Mouse (Mus musculus) frontal cortex, adult (tissue): ENCODE results near the gene Olfr93.
"Not testable (repeated sequence)": the region's sequence is repeated elsewhere in the genome, so short reads cannot be mapped to it uniquely, and the experiment has no call there.

Source experiments
- ATAC-seq: cut with Nextera tagmentation; 2 replicates; pipeline ENCODE4 v1.9.2; 2017; ENCODE audit warnings: mild to moderate bottlenecking, moderate library complexity, mixed read lengths; ENCODE audit not compliant: low TSS enrichment

Gene Olfr93

DNA sequence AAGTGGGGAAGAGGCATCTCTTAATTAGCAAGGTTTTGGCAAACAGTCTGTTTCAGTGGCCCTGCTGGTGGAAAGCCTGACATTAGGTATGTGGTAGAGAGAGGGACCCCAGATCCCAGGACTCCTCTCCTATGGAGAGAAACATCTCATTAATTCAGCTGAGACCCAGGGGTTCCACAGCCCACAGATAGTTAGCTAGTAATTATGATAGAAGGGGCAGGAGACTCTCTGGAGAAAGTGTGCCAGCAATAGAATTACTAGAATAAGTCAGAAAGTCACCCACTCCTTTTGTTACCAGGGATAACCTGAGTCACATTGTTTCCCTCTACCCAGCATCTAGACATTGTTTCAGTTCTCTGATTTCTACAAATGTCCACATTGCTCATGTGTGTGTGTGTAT is at the start of gene Olfr93:
Gene Olfr93, minus strand, starts transcription at position 101 of the 400 bp plus-strand sequence.
- ATAC-seq = no peak

DNA sequence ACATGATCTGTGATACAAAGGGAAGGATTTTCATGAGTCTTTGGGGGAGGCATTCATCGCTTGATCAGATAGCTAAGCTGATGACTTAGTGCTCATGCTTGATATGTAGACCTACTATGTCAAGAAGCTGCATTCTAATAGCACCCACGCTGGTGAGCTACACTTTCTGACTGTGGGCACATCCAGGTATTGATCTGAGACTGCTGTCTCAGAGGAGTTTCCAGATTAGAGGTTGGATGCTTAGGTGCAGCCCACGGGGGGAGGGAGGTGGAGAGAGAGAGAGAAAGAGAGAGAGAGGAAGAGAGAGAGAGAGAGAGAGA is 42.6 kb upstream of the Olfr93 start:
- peak; percentile 47 for ATAC-seq

DNA sequence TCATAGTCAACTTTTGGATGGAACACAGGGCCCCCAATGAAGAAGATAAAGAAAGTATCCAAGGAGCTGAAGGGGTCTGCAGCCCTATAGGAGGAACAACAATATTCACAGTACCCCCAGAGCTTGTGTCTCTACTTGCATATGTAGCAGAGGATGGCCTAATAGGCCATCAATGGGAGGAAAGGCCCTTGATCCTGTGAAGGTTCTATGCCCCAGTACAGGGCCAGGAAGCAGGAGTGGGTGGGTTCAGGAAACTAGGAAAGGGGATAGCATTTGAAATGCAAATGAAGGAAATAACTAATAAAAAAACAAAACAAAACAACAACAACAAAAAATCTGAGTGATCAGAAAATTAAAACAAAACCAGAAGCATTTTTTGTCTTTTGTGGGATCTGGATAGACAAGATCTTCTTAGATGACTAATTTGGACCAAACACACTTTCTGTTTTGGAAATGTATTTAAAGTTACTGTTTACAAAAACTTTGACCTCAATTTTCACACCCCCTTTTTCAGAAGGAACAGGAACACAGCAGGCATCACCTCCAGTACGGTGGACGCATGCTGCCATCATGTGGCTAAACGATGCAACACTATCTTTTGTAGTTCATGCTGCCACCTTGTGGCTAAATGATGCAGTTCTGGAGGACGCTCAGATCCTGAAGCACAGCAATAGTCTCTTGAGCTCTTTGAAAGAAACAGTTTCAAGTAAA is 42.1 kb upstream of the Olfr93 start:
- peak; percentile 96 for ATAC-seq

DNA sequence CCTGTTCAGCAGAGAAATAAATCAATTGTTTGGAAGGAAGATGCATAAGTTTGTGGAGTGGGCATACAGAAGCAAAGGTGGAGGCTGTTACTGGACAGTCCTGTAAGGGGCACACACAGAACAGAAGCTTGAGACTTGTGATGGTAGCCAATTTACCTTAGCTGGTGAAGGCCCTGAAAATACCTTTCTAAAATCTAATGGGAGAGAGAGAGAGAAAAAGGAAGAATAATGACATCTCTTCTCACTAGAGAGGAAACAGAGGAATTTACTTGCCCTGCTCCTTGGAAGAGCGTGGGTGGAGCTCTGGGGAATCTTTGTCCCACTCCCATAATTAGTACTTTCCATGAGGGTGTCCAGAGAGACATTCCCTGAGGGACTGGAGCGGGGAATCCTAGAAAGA is 39.6 kb upstream of the Olfr93 start, which contains the start of gene Olfr94:
Gene Olfr94, minus strand, starts transcription at position 101 of the 400 bp plus-strand sequence.
- ATAC-seq = no peak

DNA sequence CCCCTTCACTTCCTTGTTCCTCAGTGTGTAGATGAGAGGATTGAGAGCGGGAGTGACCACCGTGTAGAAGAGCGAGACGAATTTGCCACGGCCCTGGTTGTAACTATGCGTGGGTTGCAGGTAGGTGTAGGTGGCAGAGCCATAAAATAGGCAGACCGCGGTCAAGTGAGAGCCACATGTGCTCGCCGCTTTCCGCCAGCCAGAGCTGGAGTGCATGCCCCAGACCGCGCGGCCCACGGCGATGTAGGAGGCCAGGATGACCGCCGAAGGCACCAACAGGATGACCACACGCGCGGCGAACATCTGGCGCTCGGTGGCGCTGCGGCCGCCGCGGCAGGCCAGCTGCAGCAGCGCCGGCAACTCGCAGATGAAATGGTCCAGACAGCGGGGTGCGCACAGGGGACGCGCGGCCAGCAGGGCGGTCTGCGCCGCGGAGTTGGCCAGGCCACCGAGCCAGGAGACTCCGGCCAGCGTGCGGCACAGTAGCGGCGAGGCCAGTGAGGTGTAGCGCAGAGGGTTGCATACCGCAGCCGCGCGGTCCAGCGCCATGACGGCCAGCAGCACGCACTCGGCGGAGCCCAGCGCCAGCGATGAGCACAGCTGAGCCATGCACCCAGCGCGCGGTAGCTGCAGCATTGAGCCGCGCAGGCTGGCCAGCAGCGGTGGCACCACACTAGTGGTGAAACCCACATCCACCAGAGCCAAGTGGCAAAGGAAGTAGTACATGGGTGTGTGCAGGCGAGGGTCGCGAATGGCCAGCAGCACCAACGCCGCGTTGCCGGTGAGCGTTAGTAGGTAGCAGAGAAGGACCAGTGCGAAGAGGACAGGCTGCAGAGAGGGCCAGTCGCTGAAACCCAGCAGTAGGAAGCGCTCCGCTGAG is 35.8 kb upstream of the Olfr93 start:
- ATAC-seq = peak; percentile 90

DNA sequence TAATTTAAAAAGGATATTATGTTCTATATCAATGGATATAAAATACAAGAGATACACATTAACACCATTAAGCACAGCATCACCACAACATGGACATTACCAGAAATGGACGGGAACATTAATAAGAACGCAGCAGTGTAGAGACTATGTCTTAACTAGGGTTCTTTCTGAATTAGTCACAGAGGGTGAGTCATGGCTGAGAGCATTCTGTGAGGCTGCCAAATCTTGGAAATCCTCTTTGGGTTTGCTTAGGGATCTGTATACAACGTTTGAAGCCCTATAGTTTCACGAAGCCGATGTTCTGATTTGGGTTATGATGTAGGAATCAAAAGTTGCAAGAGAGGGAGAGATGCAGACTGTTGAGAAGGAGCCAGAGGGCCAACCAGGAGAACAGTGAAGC is 33.5 kb upstream of the Olfr93 start:
- ATAC-seq = peak; percentile 87

DNA sequence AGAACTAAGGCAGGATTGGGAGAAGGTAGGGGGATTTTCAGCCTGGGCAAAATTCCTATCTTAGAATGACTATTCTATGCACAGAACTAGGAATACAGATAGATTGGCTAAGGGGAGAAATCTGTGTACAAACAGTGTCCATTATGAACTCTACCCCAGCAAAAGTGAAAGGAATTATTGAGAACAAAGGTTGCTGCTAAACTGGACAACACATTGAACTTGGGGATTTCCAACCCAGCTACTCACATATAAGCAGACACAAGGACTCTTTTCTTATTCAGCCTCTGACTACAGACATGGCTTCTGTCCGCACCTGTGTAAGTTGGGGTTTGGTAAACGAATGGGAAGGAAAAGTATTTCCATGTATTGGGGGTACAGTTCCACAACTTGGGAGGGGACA is 32.4 kb upstream of the Olfr93 start, which contains the start of gene Ubd:
Gene Ubd, plus strand, starts transcription at position 237 of the 400 bp plus-strand sequence.
- no peak for ATAC-seq

DNA sequence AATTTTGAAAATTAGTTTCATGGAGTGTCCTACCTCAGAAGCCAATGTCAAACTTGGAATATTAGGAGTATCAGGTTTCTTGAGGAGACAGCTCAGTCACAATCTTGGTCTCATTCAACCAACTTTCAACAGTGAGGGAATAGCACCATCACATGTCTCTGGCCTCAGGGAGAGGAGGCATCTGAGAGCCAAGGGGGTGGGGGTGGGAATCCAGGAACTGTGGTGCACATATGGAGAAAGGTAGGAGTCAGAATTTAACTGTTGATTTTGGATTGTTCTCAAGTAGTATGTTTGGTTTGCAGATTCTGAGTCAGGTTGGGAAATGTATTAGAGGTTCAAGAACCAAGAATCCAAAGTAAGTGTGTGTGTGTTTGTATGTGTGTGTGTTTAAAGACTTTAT is 31.7 kb upstream of the Olfr93 start:
- no peak for ATAC-seq

DNA sequence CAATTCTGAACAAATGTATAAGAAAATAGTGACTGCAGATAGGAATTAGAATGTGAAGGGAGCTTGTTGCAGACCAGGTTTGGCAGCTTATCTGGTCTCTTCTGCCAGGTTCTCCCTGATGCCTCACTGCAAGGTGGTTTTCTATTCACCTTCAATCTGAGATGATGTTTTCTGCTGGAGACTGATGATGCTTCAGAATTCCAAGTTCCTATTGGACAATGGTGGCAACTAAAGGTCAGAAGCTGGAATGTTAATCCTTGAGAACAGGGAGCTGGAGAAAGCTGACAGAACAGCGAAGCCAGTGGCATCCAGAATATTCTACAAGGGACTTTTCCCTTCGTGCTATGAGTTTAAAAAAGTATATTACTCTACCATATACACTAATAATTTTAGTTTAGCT is 29.4 kb upstream of the Olfr93 start:
- no peak for ATAC-seq

DNA sequence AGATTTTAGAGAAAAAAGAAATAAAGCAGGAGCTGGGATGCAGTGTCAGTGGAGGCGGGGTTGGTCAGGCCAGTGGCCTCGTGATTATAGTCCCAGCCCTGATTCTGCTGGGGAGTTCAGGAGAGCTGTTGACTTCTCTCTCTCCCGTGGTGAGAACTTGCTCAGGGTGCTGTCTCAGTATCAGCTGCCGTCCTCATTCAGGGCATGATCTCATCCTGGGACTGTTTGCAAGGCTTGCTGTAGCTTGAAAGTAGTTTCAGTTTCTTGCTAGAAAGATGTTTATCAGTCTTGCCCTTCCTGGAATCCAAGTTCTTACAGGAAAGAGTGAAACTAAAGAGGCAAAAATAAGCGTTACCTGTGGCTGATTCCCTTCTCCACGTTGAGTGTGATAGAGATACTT is 24.2 kb upstream of the Olfr93 start:
- ATAC-seq = no peak

DNA sequence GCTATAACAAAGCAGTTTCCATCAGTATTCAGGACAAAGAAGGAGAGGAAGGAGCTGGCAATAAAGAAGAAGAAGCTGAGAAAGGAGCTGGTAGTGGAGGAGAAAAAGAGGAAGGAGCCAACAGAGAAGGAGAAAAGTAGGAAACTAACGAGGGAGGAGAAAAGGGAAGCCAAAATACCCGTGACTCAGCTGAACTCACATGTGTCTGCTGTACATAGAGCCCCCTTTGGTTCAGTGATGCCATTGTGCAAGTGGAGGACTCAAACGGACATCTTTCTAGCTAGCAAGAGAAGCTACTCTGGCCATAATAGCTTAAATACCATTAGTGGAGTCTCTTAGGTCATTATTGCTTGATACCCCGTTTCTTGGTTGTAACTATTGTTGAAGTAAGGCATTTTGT is 29.9 kb downstream of the Olfr93 start:
- not testable (repeated sequence) for ATAC-seq

DNA sequence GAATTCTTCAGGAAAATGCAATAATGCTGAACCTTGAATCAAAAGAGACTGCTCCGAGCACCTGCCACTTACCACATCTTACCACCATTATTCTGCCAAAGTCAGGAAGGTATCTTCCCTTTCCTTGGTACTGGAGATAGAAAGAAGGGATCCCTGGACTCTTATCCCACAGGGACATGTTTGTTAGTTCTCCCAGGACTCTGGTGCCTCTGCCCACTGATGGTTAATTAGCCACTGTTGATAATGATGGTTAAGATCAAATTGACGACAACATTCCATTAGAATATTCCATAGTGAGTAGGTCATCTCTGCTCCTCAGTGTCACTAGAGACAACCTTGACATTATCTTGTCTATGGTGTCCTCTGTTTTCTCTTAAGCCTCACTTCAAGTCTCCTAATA is 41.3 kb downstream of the Olfr93 start, which contains the start of gene Olfr92:
Gene Olfr92, minus strand, starts transcription at position 101 of the 400 bp plus-strand sequence.
- no peak for ATAC-seq

DNA sequence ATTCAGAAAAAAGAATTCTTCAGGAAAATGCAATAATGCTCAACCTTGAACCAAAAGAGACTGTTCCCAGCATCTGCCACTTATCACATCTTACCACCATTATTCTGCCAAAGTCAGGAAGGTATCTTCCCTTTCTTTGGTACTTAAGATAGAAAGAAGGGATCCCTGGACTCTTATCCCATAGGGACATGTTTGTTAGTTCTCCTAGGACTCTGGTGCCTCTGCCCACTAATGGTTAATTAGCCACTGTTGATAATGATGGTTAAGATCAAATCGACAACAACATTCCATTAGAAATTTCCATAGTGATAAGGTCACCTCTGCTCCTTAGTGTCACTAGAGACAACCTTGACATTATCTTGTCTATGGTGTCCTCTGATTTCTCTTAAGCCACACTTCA is 63.1 kb downstream of the Olfr93 start, which contains the start of gene Olfr91:
Gene Olfr91, minus strand, starts transcription at position 101 of the 400 bp plus-strand sequence.
- ATAC-seq = no peak

DNA sequence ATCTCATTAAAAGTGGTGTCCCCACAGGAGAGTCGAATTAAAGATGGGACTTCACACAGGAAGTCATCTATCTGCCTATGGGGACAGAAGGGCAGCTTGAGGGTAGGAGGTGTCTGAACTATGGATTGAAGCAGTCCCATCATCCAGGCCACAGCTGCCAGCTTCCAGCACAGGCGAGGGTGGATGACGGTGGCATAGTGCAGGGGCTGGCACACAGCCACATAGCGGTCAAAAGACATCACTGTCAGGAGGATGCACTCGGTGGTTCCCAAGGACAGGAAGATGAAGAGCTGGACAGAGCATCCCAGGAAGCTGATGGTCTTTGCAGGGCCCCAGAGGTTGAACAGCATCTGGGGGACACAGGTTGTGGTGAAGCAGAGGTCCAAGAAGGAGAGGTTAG is 68.0 kb downstream of the Olfr93 start:
- no peak for ATAC-seq

DNA sequence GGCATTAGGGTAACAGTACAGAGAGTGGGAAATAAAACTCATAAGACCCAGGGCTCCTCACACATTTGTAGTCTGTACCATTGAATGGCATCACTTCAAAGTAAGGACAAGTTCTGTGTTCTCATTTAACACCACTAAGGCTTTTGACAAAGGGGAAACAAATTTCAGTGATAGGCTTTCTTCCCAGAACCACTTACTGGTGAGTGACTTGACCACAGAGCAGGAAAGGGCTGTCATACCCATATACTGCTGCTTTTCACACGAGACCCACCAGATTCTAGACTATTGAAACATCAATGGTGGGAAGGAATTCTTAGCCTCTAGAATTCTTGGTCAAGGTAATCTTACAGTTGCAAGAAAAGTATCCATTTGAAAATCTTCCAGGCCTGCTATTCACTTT is 69.1 kb downstream of the Olfr93 start:
- ATAC-seq = no peak
